In genomic region chr16:87604002-87604401, GRCm38 (mm10) we compare ENCODE assay signal across 23 mouse cellular contexts. TPM values are rescaled to one million over a fixed set of nuclear protein-coding genes. Genes with fewer than 3 reads are reported as not detected.
A peak's percentile ranks its signal among the peaks of the same experiment; 100 is the strongest.
DNase-seq lines count a peak whose midpoint lies in the region; ATAC-seq and TF ChIP-seq lines count a peak whose summit lies in the region.
"Had no signal": no experiment of that assay in that cellular context is flagged by ENCODE, and none has a peak within 500 bp of the region (broad histone marks: within the 10 kb centered on the region; RNA-seq: fewer than 3 reads in every experiment).

No protein-coding gene starts in this region.

- ATAC-seq in megakaryocyte, adult 5-6 weeks (ENCODE audit: poor library complexity, severe bottlenecking) = peak; percentile 62
- no peak; the same call in 1 of the 2 replicates for ATAC-seq in stomach, postnatal 0 days (ENCODE audit: low FRiP score, low TSS enrichment)
- ATAC-seq: forebrain, embryonic 16.5 days; hindbrain, postnatal 0 days; Patski had no signal

- WGBS in small intestine, adult 2 months = 26% methylated on average over 9 of the region's 9 CpGs
- 54% methylated on average over 9 of the region's 9 CpGs for WGBS in stomach, postnatal 0 days

- no peak for TF ChIP-seq POLR2A in small intestine, adult 2 months (IDR thresholded peaks at IDR 0.05; ENCODE audit: low read depth, low read length)

- TF ChIP-seq EP300 in stomach, postnatal 0 days (optimal IDR thresholded peaks at IDR 0.05) = no peak

- TF ChIP-seq CTCF in small intestine, adult 2 months (IDR thresholded peaks at IDR 0.05; ENCODE audit: extremely low read depth, insufficient read length, insufficient replicate concordance, low read depth, low read length) = no peak
- no peak for TF ChIP-seq CTCF in stomach, postnatal 0 days (IDR thresholded peaks at IDR 0.05; ENCODE audit: low read depth)

- H3K9ac ChIP-seq in stomach, postnatal 0 days (ENCODE audit: low read length) = no peak overlapping the region
- H3K9ac ChIP-seq: embryonic facial prominence, embryonic 12.5 days; heart, embryonic 15.5 days; hindbrain, embryonic 13.5 days had no signal

- H3K4me1 ChIP-seq in small intestine, adult 2 months (ENCODE audit: control insufficient read depth, insufficient read depth, insufficient read length, low read length) = peaks cover 22% of the 10 kb centered on the region
- H3K4me1 ChIP-seq in stomach, postnatal 0 days (replicated peaks; ENCODE audit: control insufficient read depth, insufficient read depth) = no peaks in the 10 kb centered on the region
- H3K4me1 ChIP-seq: embryonic facial prominence, embryonic 12.5 days; hindbrain, embryonic 13.5 days had no signal

- H3K9me3 ChIP-seq in stomach, postnatal 0 days (ENCODE audit: control insufficient read depth, low read length) = no peaks in the 10 kb centered on the region
- H3K9me3 ChIP-seq: embryonic facial prominence, embryonic 12.5 days; heart, embryonic 15.5 days; hindbrain, embryonic 13.5 days had no signal

- H3K4me3 ChIP-seq in small intestine, adult 2 months (ENCODE audit: low read depth, low read length) = no peak overlapping the region
- H3K4me3 ChIP-seq in stomach, postnatal 0 days (ENCODE audit: low read depth, low read length) = no peak overlapping the region
- H3K4me3 ChIP-seq: embryonic facial prominence, embryonic 12.5 days; heart, adult 2 months; heart, embryonic 15.5 days; hindbrain, embryonic 13.5 days had no signal

- H3K36me3 ChIP-seq in small intestine, adult 2 months (ENCODE audit: control insufficient read depth, insufficient read depth, low read length) = no peaks in the 10 kb centered on the region
- no peaks in the 10 kb centered on the region for H3K36me3 ChIP-seq in stomach, postnatal 0 days (ENCODE audit: control insufficient read depth, insufficient read depth, low read length)
- H3K36me3 ChIP-seq: embryonic facial prominence, embryonic 12.5 days; heart, embryonic 15.5 days; hindbrain, embryonic 13.5 days had no signal

- DNase-seq in lung, postnatal 10 days = peak; percentile 31
- DNase-seq in lung, postnatal 14 days = no peak
- DNase-seq in ZHBTc4 (ENCODE audit: low read depth, low spot score) = peak; percentile 67
- no peak for DNase-seq in left cerebral cortex, postnatal 4 days
- DNase-seq in B cell, adult 2 months = no peak
- no peak for DNase-seq in stomach, postnatal 0 days (ENCODE audit: low spot score)
- DNase-seq: adrenal gland, adult 8-10 months; adrenal gland, postnatal 36 days; cerebellum, adult 8-10 months; cerebellum, postnatal 14 days; gastrocnemius, postnatal 10 days; heart, adult 2 months; heart, postnatal 14 days had no signal

- H3K27me3 ChIP-seq in small intestine, adult 2 months (ENCODE audit: control insufficient read depth, insufficient read depth, low read length) = no peaks in the 10 kb centered on the region
- no peaks in the 10 kb centered on the region for H3K27me3 ChIP-seq in stomach, postnatal 0 days (ENCODE audit: control insufficient read depth, insufficient read depth, low read length)
- H3K27me3 ChIP-seq: embryonic facial prominence, embryonic 12.5 days; heart, embryonic 15.5 days; hindbrain, embryonic 13.5 days; Patski had no signal

- H3K27ac ChIP-seq in small intestine, adult 2 months (ENCODE audit: insufficient read depth, low read depth, low read length) = peak overlapping the region; percentile 89
- H3K27ac ChIP-seq in stomach, postnatal 0 days (replicated peaks) = no peak overlapping the region
- H3K27ac ChIP-seq: embryonic facial prominence, embryonic 12.5 days; heart, adult 2 months; heart, embryonic 15.5 days; hindbrain, embryonic 13.5 days; hindbrain, postnatal 0 days had no signal

- intact Hi-C loops in left cerebral cortex, postnatal 4 days (cut with DNase I) = no loop called here

- H3K4me2 ChIP-seq in stomach, postnatal 0 days (replicated peaks; ENCODE audit: low read depth) = no peak overlapping the region
- H3K4me2 ChIP-seq: embryonic facial prominence, embryonic 12.5 days; heart, embryonic 11.5 days; heart, embryonic 15.5 days; hindbrain, embryonic 13.5 days had no signal

RNA-seq across cellular contexts. Expression of gene Map3k7cl, which starts 50.9 kb away (rescaled TPM):
- not detected in 2 replicates for total RNA-seq in megakaryocyte, adult 5-6 weeks (2015)
- total RNA-seq in megakaryocyte, adult 5-6 weeks (2017) = not detected in 2 replicates
- 0.19 and 0.39 TPM in 2 replicates for polyA plus RNA-seq in small intestine, adult 2 months (2012; rRNA removed)
- under 1 TPM; 0.28 to 0.52 TPM for total RNA-seq in left cerebral cortex, postnatal 4 days (2021)
- 0.19 and 0.58 TPM in 2 replicates for polyA plus RNA-seq in stomach, postnatal 0 days (2015; fragmentation: Nextera tagmentation; extraction: Ambion mirVana)
- total RNA-seq: hematopoietic stem cell, adult 5-6 weeks had no signal
- polyA plus RNA-seq: embryonic facial prominence, embryonic 12.5 days; heart, embryonic 11.5 days had no signal

Comparison
In these comparisons a context has a peak if more than half of its experiments do, and no peak if none do; other contexts are left out.
1. DNase-seq: peak in lung, postnatal 10 days (single experiment) and ZHBTc4 (single experiment); none in lung, postnatal 14 days (single experiment), left cerebral cortex, postnatal 4 days (single experiment), B cell, adult 2 months (0 of 2) and stomach, postnatal 0 days (single experiment).